Mouse (Mus musculus) left cerebral cortex, postnatal 25 days (tissue): Measurements from ENCODE around the gene Arhgef2. TPM values are rescaled to one million over a fixed set of nuclear protein-coding genes. Genes with fewer than 3 reads are reported as not detected.

Experiments
- DNase-seq, 2 experiments: peaks; one replicate each; pipeline ENCODE4 v3.0.0; 2022; ENCODE audit warnings: low spot score in 2 of 2, mixed read lengths in 1 of 2
- intact Hi-C: fragments of 180-260 bp; cut with DNase I; formaldehyde crosslinking; loops from one replicate; pipeline ENCODE4 v1.15.1; 2025
- total RNA-seq, 2 experiments: library from RNA; stranded (reverse); gene quantifications; 2 replicates each; pipeline ENCODE4 v1.2.3; 2021

Arhgef2 gene
- total RNA-seq, 2 experiments from 2014 or later = 245 to 246 TPM

DNA sequence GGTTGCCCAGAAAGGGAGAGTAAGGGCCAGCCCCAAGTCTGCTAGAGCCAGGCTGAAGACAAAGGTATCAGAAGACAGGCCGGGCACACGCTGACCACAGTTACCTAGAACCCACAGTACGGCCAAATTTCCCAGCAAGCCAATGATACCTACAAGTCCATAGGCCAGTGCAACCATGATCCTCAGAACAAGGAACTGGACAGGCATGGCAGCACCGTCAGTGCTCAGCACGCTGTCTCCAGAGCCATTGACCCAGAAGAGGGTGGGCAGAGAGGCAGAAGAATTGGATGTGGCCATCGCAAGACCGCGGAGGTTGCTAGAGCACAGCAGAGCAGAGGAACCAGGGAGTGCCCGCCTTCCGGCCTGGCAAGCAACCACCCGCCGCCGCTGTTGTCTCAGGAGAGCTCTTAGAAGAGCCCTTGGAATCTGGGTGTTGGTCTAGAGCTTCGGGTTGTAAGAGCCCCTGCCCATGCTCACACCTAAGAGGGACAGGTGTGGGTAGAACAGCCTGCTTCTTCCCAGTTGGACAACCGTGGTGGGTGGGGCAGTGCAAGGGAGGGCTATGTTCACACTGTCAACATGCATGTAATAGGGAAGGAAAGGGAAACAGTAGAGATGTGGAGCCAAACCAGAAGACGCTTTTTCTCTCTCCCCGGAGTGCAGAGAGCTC is 47.2 kb downstream of the Arhgef2 start, which contains the start of gene Rxfp4:
Rxfp4 (minus strand) TSS at position 297 of the 670 bp plus-strand sequence.
- no peak for DNase-seq
- intact Hi-C loops = no loop called here

DNA sequence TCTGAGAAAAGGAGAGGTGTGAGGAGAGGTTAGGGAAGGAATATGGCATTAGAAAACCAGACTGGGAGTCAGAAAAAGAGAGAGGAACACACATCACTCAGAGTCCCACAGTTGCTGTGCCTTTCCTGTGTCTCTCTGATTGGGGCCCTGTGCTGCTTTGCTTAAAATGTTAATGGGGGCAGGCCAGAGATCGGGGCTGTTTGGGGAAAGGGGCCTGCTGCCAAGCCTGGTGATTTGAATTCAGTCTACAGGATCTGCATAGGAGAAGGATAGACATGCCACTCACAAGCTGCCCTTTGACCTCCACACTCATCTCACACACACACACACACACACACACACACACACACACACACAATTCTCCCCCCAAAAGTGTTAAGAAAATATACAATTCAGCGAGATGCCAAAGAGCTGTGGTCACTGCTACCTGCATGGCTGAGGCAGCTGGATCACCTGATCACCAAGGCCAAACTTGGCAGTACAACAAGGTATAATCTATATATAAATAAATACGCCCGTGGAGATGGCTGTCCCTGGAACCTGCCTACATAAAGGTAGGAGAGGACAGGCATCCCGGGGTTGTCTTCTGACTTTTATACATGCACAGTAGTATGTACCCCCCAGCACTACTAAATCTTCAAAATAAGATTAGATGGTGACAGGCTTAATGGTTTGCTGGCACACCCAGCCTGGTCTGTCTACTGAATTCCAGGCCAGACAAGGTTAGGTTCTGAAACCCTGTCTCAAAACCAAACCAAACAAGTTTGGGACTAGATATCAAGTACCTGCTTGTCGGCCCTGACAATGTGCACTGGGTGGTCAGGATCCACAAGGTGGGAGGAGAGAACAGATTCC is 48.0 kb downstream of the Arhgef2 start:
- intact Hi-C loops = no loop called here

DNA sequence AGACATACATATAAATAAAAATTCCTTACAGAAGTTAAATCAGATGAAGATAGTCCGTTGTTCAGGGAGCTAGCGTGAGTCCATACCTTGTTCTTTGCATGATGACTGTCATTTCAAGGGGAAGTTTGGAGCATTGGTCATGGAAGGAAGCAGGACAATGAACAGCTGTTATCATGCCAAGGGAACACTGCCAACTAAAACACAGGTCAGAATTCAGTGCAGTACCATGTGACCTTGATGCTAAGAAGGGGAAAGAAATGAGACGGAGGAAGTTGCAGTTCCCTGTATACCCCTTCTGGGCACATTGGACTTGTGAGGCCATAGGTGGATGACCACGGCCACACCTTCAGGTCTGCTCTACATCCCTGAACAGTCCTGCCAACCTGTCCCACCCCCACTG is 48.9 kb downstream of the Arhgef2 start:
- no peak for DNase-seq
- intact Hi-C loops = no loop called here

More for the DNA sequence above, 48.0 kb downstream of the Arhgef2 start:
- DNase-seq = no peak

DNA sequence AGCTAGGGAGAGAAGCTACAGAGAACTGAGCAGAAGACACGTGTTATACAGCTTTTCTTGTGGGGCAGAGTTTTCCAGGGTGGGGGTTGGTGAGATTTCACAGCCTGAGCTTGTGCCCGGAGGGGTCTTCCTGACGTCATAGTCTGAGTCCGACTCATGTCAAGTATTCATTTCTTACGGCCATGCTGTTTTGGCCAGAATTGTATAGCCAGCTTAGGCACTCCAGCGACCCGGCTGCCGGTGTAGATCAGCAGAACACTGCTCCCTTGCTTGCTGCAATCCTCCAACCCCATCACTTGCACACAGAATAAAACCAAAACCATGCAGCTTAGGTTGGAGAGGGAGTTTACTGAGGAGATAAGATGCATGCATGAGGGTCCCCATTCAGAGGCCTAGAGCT is 49.9 kb downstream of the Arhgef2 start:
- intact Hi-C loops = no loop called here
- DNase-seq = no peak

GRCm38 (mm10) chr3:88658441-88659127 is 52.8 kb downstream of the Arhgef2 start:
- no peak for DNase-seq
- intact Hi-C loops = no loop called here

DNA sequence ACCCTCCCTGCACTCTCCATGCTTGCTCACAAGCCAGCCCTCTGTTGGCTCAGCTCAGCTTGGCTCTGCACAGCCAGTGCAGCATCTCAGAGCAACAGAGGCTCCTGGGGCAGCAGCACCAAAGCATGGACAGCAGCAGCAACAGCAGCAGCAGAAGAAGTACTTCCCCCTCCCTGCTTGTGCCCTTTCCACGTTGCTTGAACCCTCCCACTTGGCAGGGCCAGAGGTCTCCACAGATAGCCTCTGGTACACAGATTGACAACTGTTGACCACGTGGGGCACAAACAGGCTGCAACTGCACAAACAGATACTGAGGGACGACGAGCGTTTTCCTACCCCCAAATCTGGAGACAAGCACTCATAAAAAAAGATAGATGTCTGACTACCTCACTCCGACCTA is 54.0 kb downstream of the Arhgef2 start:
- DNase-seq = no peak
- intact Hi-C loops = no loop called here

- intact Hi-C loops = no loop called here
- no peak for DNase-seq
Observed at GRCm38 (mm10) chr3:88664095-88664494, 58.3 kb downstream of the Arhgef2 start.

GRCm38 (mm10) chr3:88677399-88677798 is 71.6 kb downstream of the Arhgef2 start:
- intact Hi-C loops = loop anchor here (5.0 kb wide), 1 partner anchor 60 kb away; no protein-coding TSS in a partner anchor
- DNase-seq = peak; percentile 47 to 64

GRCm38 (mm10) chr3:88683814-88684213 is 78.0 kb downstream of the Arhgef2 start:
- intact Hi-C loops = no loop called here
- no peak for DNase-seq

DNA sequence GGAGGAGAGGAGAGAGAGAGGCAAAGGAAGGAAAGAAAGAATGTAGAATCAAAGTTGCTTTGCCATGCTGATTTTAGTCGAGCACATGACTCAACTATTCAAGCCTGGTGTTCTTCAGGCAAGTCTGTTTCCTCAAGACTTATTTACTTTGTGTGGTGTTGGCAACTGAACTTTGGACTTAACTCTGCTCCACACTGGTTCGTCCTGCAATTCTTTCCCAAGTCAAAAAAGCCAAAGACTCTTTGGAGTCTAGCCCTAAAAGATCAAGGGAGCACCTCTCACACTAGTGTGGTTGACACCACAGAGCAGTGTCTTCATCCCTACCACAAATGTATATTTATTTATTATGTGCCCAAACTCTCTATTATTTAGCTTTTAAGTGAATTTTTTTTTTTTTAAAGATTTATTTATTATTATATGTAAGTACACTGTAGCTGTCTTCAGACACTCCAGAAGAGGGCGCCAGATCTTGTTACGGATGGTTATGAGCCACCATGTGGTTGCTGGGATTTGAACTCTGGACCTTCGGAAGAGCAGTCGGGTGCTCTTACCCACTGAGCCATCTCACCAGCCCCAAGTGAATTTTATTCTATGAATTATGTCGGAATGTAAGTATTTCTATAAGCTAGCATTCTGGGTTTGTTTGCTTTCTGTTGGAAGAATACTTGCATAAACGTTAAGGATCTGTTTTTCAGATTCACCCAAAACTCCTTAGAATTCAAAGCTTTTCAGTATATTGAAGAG is 78.6 kb downstream of the Arhgef2 start:
- intact Hi-C loops = no loop called here
- DNase-seq = no peak

DNA sequence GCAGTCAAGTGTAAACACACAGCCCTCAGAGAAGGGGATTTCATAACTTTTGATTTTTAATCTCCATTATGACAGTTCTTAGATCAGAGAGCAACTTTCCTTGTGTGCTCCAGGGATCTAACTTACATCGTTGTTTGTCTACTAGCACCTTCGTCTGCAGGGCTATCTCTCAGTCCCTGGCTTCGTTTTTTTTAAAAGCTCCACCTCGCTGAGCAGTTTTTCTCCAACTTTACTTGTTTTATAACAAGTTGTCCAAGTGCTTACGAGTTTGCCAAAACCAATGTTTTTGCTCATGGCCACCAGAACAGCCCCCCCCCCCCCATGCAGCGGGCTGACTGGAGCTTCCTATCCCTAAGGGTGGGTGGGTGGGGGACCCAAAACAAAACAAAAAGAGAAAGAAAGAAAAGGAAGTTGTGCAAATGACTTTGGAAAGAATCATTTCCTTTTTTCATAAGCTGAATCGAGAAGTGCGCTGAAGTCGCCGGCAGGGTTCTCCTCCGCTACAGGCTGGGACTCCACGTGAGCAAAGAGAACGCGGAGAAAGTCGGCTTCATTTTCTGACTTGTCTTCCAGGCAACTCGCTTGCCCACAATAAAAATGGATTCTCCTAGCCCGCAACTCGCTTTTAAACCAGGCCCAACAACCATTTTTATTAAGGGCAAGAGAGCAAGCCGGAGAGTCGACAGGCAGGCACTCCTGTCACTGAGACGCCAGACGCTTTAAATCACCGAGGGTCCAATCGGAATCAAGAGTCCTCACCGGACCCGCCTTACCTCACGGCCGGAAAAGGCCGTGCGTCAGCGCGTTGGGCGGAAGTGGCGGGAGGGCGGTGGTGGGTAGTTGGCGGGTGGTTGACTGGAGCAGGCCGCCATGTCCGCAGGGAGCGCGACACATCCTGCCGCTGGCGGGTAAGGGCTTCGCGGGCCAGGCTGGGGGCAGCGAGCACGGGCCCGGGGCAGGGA is 79.5 kb downstream of the Arhgef2 start, which contains the start of gene Khdc4:
Khdc4 (plus strand) TSS at position 824 of the 962 bp plus-strand sequence.
- peak; percentile 97 to 99 for DNase-seq
- intact Hi-C loops = no loop called here

DNA sequence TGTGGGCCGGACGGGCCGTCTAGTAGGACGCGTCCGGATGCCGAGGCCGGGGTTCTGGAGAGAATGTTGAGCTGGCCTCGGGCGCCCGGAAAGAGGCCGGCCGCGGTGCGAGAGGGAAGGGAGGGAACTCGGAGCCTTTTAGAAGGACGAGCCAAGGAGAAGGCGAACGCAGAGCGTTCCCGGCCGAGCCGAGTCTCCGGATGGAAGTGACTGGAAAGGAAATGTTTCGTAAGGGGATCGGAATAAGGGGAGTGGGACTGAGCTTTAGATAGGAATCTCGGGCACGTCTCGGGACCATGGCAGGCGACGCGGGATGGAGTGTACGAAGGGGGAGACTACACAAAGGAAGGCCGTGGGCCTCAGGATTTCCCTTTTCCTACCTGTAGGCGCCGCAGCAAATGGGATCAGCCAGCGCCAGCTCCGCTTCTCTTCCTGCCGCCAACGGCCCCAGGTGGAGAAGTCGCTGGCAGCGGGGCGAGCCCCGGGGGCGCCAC is 80.2 kb downstream of the Arhgef2 start:
- intact Hi-C loops = no loop called here
- DNase-seq = peak in 1 of 2 experiments; percentile 56

- intact Hi-C loops = no loop called here
Observed at GRCm38 (mm10) chr3:88686734-88687611, 81.2 kb downstream of the Arhgef2 start.

DNA sequence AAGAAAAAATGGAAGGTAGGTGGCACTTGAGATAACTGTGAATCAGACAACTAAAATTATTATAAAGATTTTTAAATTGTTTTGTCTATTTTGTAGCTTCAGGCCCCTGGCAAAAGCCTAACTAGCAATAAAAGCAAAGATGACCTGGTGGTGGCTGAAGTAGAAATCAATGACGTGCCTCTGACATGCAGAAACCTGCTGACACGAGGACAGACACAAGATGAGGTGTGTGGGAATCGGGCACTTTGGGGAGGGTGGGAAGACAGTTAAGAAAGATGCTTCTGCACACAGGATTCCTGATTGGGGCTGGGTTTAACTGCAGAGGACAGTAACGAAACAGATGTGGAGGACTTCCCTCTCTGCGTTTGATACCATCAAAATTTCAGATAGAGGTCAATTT is 83.3 kb downstream of the Arhgef2 start:
- intact Hi-C loops = no loop called here

More at GRCm38 (mm10) chr3:88686734-88687611, 81.2 kb downstream of the Arhgef2 start:
- DNase-seq = no peak

GRCm38 (mm10) chr3:88695545-88695944 is 89.8 kb downstream of the Arhgef2 start:
- intact Hi-C loops = loop anchor here (10.0 kb wide), 1 partner anchor 349 kb away; no protein-coding TSS in a partner anchor
- no peak for DNase-seq

More for the DNA sequence above, 83.3 kb downstream of the Arhgef2 start:
- DNase-seq = no peak
